Mouse (Mus musculus): ENCODE data around the gene Tex46. TPM values are rescaled to one million over a fixed set of nuclear protein-coding genes. Genes with fewer than 3 reads are reported as not detected.

Gene Tex46
- total RNA-seq, 2 experiments from 2014 or later, result not detected

Other genes starting within 250 kb of the Tex46 start
- not detected in 2 replicates for gene Htr1d, start 186.9 kb upstream of the Tex46 start, total RNA-seq (2015)
- not detected in 2 replicates for gene Htr1d, start 186.9 kb upstream of the Tex46 start, total RNA-seq (2017)
- gene 6030445D17Rik, start 148.2 kb upstream of the Tex46 start, total RNA-seq (2015), result not detected in 2 replicates
- gene 6030445D17Rik, start 148.2 kb upstream of the Tex46 start, total RNA-seq (2017), result not detected in 2 replicates
- 3.4 and 3.7 TPM in 2 replicates for gene Luzp1, start 140.7 kb upstream of the Tex46 start, total RNA-seq (2015)
- 2.3 and 3.3 TPM in 2 replicates for gene Luzp1, start 140.7 kb upstream of the Tex46 start, total RNA-seq (2017)
- 35.7 and 46.3 TPM in 2 replicates for gene Kdm1a, start 7.7 kb upstream of the Tex46 start, total RNA-seq (2015)
- 78.2 and 80.5 TPM in 2 replicates for gene Kdm1a, start 7.7 kb upstream of the Tex46 start, total RNA-seq (2017)
- gene Lactbl1, start 12.2 kb downstream of the Tex46 start, total RNA-seq (2015), result 0.07 and 0.20 TPM in 2 replicates
- 0.03 and 0.08 TPM in 2 replicates for gene Lactbl1, start 12.2 kb downstream of the Tex46 start, total RNA-seq (2017)
- gene Ephb2, start 225.6 kb downstream of the Tex46 start, total RNA-seq (2015), result 0.44 and 1.2 TPM in 2 replicates
- 1.0 and 3.0 TPM in 2 replicates for gene Ephb2, start 225.6 kb downstream of the Tex46 start, total RNA-seq (2017)

Measured in megakaryocyte progenitor cell, adult 5-6 weeks (primary cell).